Mouse (Mus musculus): ENCODE measurements around the gene Adat3. TPM values are rescaled to one million over a fixed set of nuclear protein-coding genes. Genes with fewer than 3 reads are reported as not detected.
A peak's percentile ranks its signal among the peaks of the same experiment; 100 is the strongest.
"Not testable (repeated sequence)": the region's sequence is repeated elsewhere in the genome, so short reads cannot be mapped to it uniquely, and the experiment has no call there.

Adat3 gene
- polyA plus RNA-seq, 1 experiment from 2014 or later: 5.8 TPM

DNA sequence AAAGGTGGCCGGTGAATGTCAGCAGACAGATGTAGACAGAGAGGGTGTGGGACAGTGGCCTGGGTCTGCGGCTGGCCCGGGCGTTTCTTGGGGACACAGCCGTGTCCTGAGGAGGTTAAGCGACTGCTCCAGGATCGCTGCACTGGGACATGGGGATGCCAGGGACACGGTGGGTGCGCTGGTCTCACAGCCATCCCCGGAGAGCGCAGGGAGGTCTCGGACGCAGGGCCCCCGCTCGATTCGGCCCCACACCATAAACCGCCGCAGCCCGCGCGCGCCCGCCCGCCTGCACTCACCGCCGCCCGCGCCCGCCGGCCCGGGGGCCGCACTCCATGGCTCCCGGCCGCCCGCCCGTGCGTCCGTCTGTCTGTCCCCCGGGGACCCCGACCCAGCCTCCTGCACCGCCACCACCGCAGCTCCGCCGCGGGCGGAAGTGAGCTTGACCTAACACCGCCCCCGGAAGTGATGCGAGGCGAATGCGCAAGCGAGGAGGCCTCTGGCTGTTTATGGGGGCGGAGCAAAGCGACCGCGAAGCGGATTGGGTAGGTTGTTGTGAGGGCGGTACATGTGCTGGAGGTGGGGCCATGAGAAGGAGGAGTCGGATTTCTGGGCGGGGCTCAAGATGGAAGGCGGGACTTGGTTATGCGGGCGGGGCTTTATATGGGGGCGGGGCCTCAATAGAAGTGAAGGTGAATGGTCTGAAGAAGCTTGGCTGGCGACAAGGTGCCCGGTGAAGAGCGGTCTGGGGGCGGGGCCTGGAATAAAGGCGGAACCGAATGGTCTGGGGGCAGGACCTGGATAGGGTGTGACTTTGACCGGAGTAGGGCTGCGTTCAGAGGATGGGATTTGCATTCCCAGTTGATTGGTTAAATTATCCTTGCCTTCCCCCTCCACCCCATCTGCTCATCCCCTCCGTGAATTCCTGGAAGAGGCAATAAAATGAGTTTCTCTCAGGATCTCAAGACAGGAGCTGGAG, 12.5 kb upstream of the Adat3 start, which contains the start of gene Abhd17a:
Gene Abhd17a (minus strand): TSS at position 463 of the 976 bp plus-strand sequence.
- under 1% methylated on average over 61 of the region's 73 CpGs for WGBS
- H3K9me3 ChIP-seq (replicated peaks; ENCODE audit: control insufficient read depth, low read length): no peaks in the 10 kb centered on the region
- H3K9ac ChIP-seq (replicated peaks; ENCODE audit: low read length): peak within 1 kb of the TSS; percentile 86
- H3K36me3 ChIP-seq (replicated peaks; ENCODE audit: control insufficient read depth, insufficient read depth, low read depth, low read length): no peaks in the 10 kb centered on the region
- peak; percentile 91 for ATAC-seq (replicated peaks; ENCODE audit: insufficient number of reproducible peaks, low FRiP score, low TSS enrichment, low read depth)
- peaks cover 6% of the 10 kb centered on the region for H3K4me1 ChIP-seq (ENCODE audit: control insufficient read depth, insufficient read depth, low read length)
- peak; percentile 99 for DNase-seq (ENCODE audit: low spot score)
- H3K4me2 ChIP-seq (ENCODE audit: low read depth, low read length): peak within 1 kb of the TSS; percentile 93
- no peaks in the 10 kb centered on the region for H3K27me3 ChIP-seq (ENCODE audit: control insufficient read depth, insufficient read depth, low read length)
- no peak within 1 kb of the TSS for H3K27ac ChIP-seq (replicated peaks; ENCODE audit: low read depth, low read length)
- H3K4me3 ChIP-seq (ENCODE audit: low read depth, low read length): peak within 1 kb of the TSS; percentile 90

GRCm38 (mm10) chr10:80596318-80596717, 6.4 kb upstream of the Adat3 start:
- H3K9me3 ChIP-seq (replicated peaks; ENCODE audit: control insufficient read depth, low read length): no peaks in the 10 kb centered on the region
- no peaks in the 10 kb centered on the region for H3K27me3 ChIP-seq (ENCODE audit: control insufficient read depth, insufficient read depth, low read length)
- no peaks in the 10 kb centered on the region for H3K36me3 ChIP-seq (replicated peaks; ENCODE audit: control insufficient read depth, insufficient read depth, low read depth, low read length)
- no peaks in the 10 kb centered on the region for H3K4me1 ChIP-seq (ENCODE audit: control insufficient read depth, insufficient read depth, low read length)
- no peak overlapping the region for H3K4me2 ChIP-seq (ENCODE audit: low read depth, low read length)
- WGBS: 44% methylated on average over 4 of the region's 4 CpGs
- no peak overlapping the region for H3K27ac ChIP-seq (replicated peaks; ENCODE audit: low read depth, low read length)
- no peak overlapping the region for H3K4me3 ChIP-seq (ENCODE audit: low read depth, low read length)
- no peak for DNase-seq (ENCODE audit: low spot score)
- no peak overlapping the region for H3K9ac ChIP-seq (replicated peaks; ENCODE audit: low read length)
- ATAC-seq (replicated peaks; ENCODE audit: insufficient number of reproducible peaks, low FRiP score, low TSS enrichment, low read depth): no peak

GRCm38 (mm10) chr10:80603364-80603763, 684 bp downstream of the Adat3 start:
- Histone ChIP-seq H3K27ac (replicated peaks; ENCODE audit: low read depth, low read length) (0 out of 2 replicates have a peak overlapping the region, but pooled peaks have one; percentile 35), H3K9me3 (replicated peaks; ENCODE audit: control insufficient read depth, low read length) (no peaks in the 10 kb centered on the region), H3K4me1 (ENCODE audit: control insufficient read depth, insufficient read depth, low read length) (peaks cover 7% of the 10 kb centered on the region), H3K4me3 (ENCODE audit: low read depth, low read length) (peak overlapping the region; percentile 66), H3K36me3 (replicated peaks; ENCODE audit: control insufficient read depth, insufficient read depth, low read depth, low read length) (peaks cover 7% of the 10 kb centered on the region), H3K9ac (replicated peaks; ENCODE audit: low read length) (peak overlapping the region; percentile 68), H3K27me3 (ENCODE audit: control insufficient read depth, insufficient read depth, low read length) (no peaks in the 10 kb centered on the region), H3K4me2 (ENCODE audit: low read depth, low read length) (peak overlapping the region; percentile 70)
- no peak for ATAC-seq (replicated peaks; ENCODE audit: insufficient number of reproducible peaks, low FRiP score, low TSS enrichment, low read depth)
- no peak for DNase-seq (ENCODE audit: low spot score)
- WGBS: 31% methylated on average over 7 of the region's 7 CpGs

DNA sequence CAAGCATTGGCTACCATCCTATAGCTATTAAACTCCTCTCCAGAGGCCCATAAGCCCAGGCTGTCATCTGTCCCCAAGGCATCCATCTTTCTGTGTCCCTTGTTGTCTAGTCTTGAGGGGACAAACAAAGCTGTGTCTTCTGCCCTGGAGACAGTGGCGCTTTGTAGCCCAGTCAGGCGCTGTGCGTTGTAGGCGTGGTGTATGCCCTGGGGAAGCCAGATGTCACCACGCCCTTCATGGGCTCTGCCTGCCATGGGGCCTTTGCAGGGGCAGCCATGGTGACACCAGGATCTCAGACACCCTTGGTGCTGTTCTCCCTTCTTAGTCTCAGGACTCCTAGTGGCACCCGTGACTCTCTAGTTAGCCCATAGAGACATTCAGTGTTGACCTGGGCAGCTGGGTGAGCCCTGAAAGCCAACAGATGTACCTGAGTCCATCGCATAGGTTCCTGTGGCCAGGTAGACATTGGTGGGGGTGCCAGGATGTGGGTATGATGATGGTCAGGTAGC, 1.4 kb downstream of the Adat3 start:
- 89% methylated on average over 7 of the region's 7 CpGs for WGBS
- Histone ChIP-seq H3K36me3 (replicated peaks; ENCODE audit: control insufficient read depth, insufficient read depth, low read depth, low read length) (peaks cover 7% of the 10 kb centered on the region), H3K27ac (replicated peaks; ENCODE audit: low read depth, low read length) (0 out of 2 replicates have a peak overlapping the region, but pooled peaks have one; percentile 35), H3K4me3 (ENCODE audit: low read depth, low read length) (no peak overlapping the region; the same call in 1 of the 2 replicates), H3K4me1 (ENCODE audit: control insufficient read depth, insufficient read depth, low read length) (peaks cover 7% of the 10 kb centered on the region), H3K9ac (replicated peaks; ENCODE audit: low read length) (peak overlapping the region; percentile 68), H3K4me2 (ENCODE audit: low read depth, low read length) (peak overlapping the region; percentile 70), H3K27me3 (ENCODE audit: control insufficient read depth, insufficient read depth, low read length) (no peaks in the 10 kb centered on the region), H3K9me3 (replicated peaks; ENCODE audit: control insufficient read depth, low read length) (no peaks in the 10 kb centered on the region)
- DNase-seq (ENCODE audit: low spot score): no peak
- no peak for ATAC-seq (replicated peaks; ENCODE audit: insufficient number of reproducible peaks, low FRiP score, low TSS enrichment, low read depth)

DNA sequence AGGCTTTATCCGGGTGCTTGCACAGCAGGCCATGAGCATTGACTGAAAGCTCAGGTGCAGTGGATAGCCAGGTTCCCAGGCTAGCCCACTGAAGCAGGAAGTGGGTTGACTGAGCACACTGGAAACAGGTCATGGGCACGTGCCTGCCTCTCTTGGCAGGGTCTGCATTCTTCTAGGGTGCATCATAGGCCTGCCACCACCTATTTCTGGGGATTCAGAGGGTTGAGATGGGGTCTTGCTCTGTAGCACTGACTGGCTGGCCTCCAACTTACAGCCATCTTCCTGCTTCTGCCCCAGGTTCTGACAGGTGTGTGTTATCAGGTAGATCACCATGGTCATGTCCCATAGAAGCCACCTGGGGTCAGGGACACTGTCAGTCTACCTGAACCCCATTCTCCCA, 2.3 kb downstream of the Adat3 start:
- Histone ChIP-seq H3K27ac (replicated peaks; ENCODE audit: low read depth, low read length) (no peak overlapping the region), H3K4me1 (ENCODE audit: control insufficient read depth, insufficient read depth, low read length) (peaks cover 7% of the 10 kb centered on the region), H3K9ac (replicated peaks; ENCODE audit: low read length) (no peak overlapping the region), H3K9me3 (replicated peaks; ENCODE audit: control insufficient read depth, low read length) (no peaks in the 10 kb centered on the region), H3K27me3 (ENCODE audit: control insufficient read depth, insufficient read depth, low read length) (no peaks in the 10 kb centered on the region), H3K4me2 (ENCODE audit: low read depth, low read length) (no peak overlapping the region), H3K36me3 (replicated peaks; ENCODE audit: control insufficient read depth, insufficient read depth, low read depth, low read length) (peaks cover 7% of the 10 kb centered on the region), H3K4me3 (ENCODE audit: low read depth, low read length) (no peak overlapping the region)
- DNase-seq (ENCODE audit: low spot score): no peak
- WGBS: 93% methylated on average over 2 of the region's 2 CpGs
- ATAC-seq (replicated peaks; ENCODE audit: insufficient number of reproducible peaks, low FRiP score, low TSS enrichment, low read depth): no peak

- H3K4me2 ChIP-seq (ENCODE audit: low read depth, low read length); H3K36me3 ChIP-seq (replicated peaks; ENCODE audit: control insufficient read depth, insufficient read depth, low read depth, low read length); ATAC-seq (replicated peaks; ENCODE audit: insufficient number of reproducible peaks, low FRiP score, low TSS enrichment, low read depth); DNase-seq (ENCODE audit: low spot score); H3K27ac ChIP-seq (replicated peaks; ENCODE audit: low read depth, low read length); H3K27me3 ChIP-seq (ENCODE audit: control insufficient read depth, insufficient read depth, low read length); H3K9ac ChIP-seq (replicated peaks; ENCODE audit: low read length); H3K9me3 ChIP-seq (replicated peaks; ENCODE audit: control insufficient read depth, low read length); H3K4me1 ChIP-seq (ENCODE audit: control insufficient read depth, insufficient read depth, low read length); H3K4me3 ChIP-seq (ENCODE audit: low read depth, low read length): not testable (repeated sequence)
- WGBS: 89% methylated on average over 4 of the region's 4 CpGs
Observed at GRCm38 (mm10) chr10:80605721-80606120, 3.0 kb downstream of the Adat3 start, which contains the start of gene Gm49322. TSS of gene Gm49322 (plus strand) at chr10:80606021.

DNA sequence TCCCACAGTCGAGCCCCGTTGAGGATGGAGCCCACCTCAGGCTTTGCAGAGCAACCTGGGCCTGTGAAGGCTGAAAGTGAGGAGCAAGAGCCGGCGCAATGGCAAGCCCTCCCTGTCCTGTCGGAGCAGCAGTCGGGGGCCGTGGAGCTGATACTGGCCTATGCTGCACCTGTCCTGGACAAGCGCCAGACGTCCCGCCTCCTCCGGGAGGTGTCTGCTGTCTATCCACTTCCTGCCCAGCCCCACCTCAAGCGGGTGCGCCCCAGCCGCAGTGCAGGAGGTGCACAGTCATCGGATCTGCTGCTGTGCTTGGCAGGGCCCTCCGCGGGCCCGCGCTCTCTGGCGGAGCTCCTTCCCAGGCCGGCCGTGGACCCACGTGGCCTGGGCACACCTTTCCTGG, 3.6 kb downstream of the Adat3 start:
- DNase-seq (ENCODE audit: low spot score) (no peak), ATAC-seq (replicated peaks; ENCODE audit: insufficient number of reproducible peaks, low FRiP score, low TSS enrichment, low read depth) (no peak)
- H3K9me3 ChIP-seq (replicated peaks; ENCODE audit: control insufficient read depth, low read length): no peaks in the 10 kb centered on the region
- H3K4me1 ChIP-seq (ENCODE audit: control insufficient read depth, insufficient read depth, low read length): peaks cover 7% of the 10 kb centered on the region
- WGBS: 96% methylated on average over 23 of the region's 23 CpGs
- no peak overlapping the region for H3K27ac ChIP-seq (replicated peaks; ENCODE audit: low read depth, low read length)
- no peak overlapping the region for H3K9ac ChIP-seq (replicated peaks; ENCODE audit: low read length)
- H3K27me3 ChIP-seq (ENCODE audit: control insufficient read depth, insufficient read depth, low read length): no peaks in the 10 kb centered on the region
- peaks cover 7% of the 10 kb centered on the region for H3K36me3 ChIP-seq (replicated peaks; ENCODE audit: control insufficient read depth, insufficient read depth, low read depth, low read length)
- no peak overlapping the region for H3K4me2 ChIP-seq (ENCODE audit: low read depth, low read length)
- H3K4me3 ChIP-seq (ENCODE audit: low read depth, low read length): no peak overlapping the region

Data from embryonic facial prominence, embryonic 11.5 days (tissue).